Mouse (Mus musculus): Measurements from ENCODE around the gene A930018P22Rik. TPM values are rescaled to one million over a fixed set of nuclear protein-coding genes. Genes with fewer than 3 reads are reported as not detected.

A930018P22Rik gene
- polyA plus RNA-seq, 1 experiment from 2014 or later, result 0.29 TPM

GRCm38 (mm10) chr2:104165631-104166030, 43.1 kb downstream of the A930018P22Rik start:
- 81% methylated on average over 2 of the region's 2 CpGs for WGBS
- Histone ChIP-seq H3K9me3 (replicated peaks; ENCODE audit: low read length) (no peaks in the 10 kb centered on the region), H3K9ac (ENCODE audit: low read depth, low read length) (no peak overlapping the region), H3K4me2 (ENCODE audit: low read length) (no peak overlapping the region), H3K4me1 (replicated peaks; ENCODE audit: insufficient read depth, low read length) (0 out of 2 replicates have a peak, but pooled peaks cover 9% of the 10 kb centered on the region), H3K27ac (no peak overlapping the region), H3K4me3 (replicated peaks; ENCODE audit: low read depth, low read length) (no peak overlapping the region), H3K36me3 (ENCODE audit: insufficient read depth, low read length) (no peaks in the 10 kb centered on the region), H3K27me3 (ENCODE audit: insufficient read depth, low read length) (no peaks in the 10 kb centered on the region)
- ATAC-seq (replicated peaks; ENCODE audit: low FRiP score, low read depth) (no peak), DNase-seq (ENCODE audit: low spot score) (no peak)
- TF ChIP-seq CTCF (IDR thresholded peaks at IDR 0.05; ENCODE audit: low read depth), result no peak

- 96% methylated on average over 23 of the region's 23 CpGs for WGBS
- TF ChIP-seq CTCF (IDR thresholded peaks at IDR 0.05; ENCODE audit: low read depth), result no peak
- DNase-seq (ENCODE audit: low spot score) (no peak), ATAC-seq (replicated peaks; ENCODE audit: low FRiP score, low read depth) (no peak)
- Histone ChIP-seq H3K36me3 (ENCODE audit: insufficient read depth, low read length) (no peaks in the 10 kb centered on the region), H3K9me3 (replicated peaks; ENCODE audit: low read length) (no peaks in the 10 kb centered on the region), H3K27ac (no peak overlapping the region), H3K9ac (ENCODE audit: low read depth, low read length) (no peak overlapping the region), H3K4me1 (replicated peaks; ENCODE audit: insufficient read depth, low read length) (0 out of 2 replicates have a peak, but pooled peaks cover 9% of the 10 kb centered on the region), H3K4me2 (ENCODE audit: low read length) (no peak overlapping the region), H3K4me3 (replicated peaks; ENCODE audit: low read depth, low read length) (no peak overlapping the region), H3K27me3 (ENCODE audit: insufficient read depth, low read length) (no peaks in the 10 kb centered on the region)
Measured at GRCm38 (mm10) chr2:104167765-104168164, 45.2 kb downstream of the A930018P22Rik start.

- no peak for TF ChIP-seq CTCF (IDR thresholded peaks at IDR 0.05; ENCODE audit: low read depth)
- H3K4me3 ChIP-seq (replicated peaks; ENCODE audit: low read depth, low read length), result no peak overlapping the region
- DNase-seq (ENCODE audit: low spot score), result no peak
- 86% methylated on average over 17 of the region's 17 CpGs for WGBS
- H3K9me3 ChIP-seq (replicated peaks; ENCODE audit: low read length), result no peaks in the 10 kb centered on the region
- 0 out of 2 replicates have a peak, but pooled peaks cover 5% of the 10 kb centered on the region for H3K4me1 ChIP-seq (replicated peaks; ENCODE audit: insufficient read depth, low read length)
- ATAC-seq (replicated peaks; ENCODE audit: low FRiP score, low read depth), result no peak
- H3K27me3 ChIP-seq (ENCODE audit: insufficient read depth, low read length), result no peaks in the 10 kb centered on the region
- H3K4me2 ChIP-seq (ENCODE audit: low read length), result no peak overlapping the region
- H3K27ac ChIP-seq, result no peak overlapping the region
- no peaks in the 10 kb centered on the region for H3K36me3 ChIP-seq (ENCODE audit: insufficient read depth, low read length)
- no peak overlapping the region for H3K9ac ChIP-seq (ENCODE audit: low read depth, low read length)
Measured at GRCm38 (mm10) chr2:104168186-104168896, 45.8 kb downstream of the A930018P22Rik start.

- Histone ChIP-seq H3K27me3 (ENCODE audit: insufficient read depth, low read length) (no peaks in the 10 kb centered on the region), H3K27ac (no peak overlapping the region), H3K4me2 (ENCODE audit: low read length) (no peak overlapping the region), H3K4me1 (replicated peaks; ENCODE audit: insufficient read depth, low read length) (no peaks in the 10 kb centered on the region), H3K9ac (ENCODE audit: low read depth, low read length) (no peak overlapping the region), H3K9me3 (replicated peaks; ENCODE audit: low read length) (no peaks in the 10 kb centered on the region), H3K4me3 (replicated peaks; ENCODE audit: low read depth, low read length) (no peak overlapping the region), H3K36me3 (ENCODE audit: insufficient read depth, low read length) (no peaks in the 10 kb centered on the region)
- no peak for ATAC-seq (replicated peaks; ENCODE audit: low FRiP score, low read depth)
- 55% methylated on average over 11 of the region's 11 CpGs for WGBS
- no peak for TF ChIP-seq CTCF (IDR thresholded peaks at IDR 0.05; ENCODE audit: low read depth)
- DNase-seq (ENCODE audit: low spot score), result no peak
Measured at GRCm38 (mm10) chr2:104172695-104173348, 50.3 kb downstream of the A930018P22Rik start.

- ATAC-seq (replicated peaks; ENCODE audit: low FRiP score, low read depth) (no peak), DNase-seq (ENCODE audit: low spot score) (no peak)
- Histone ChIP-seq H3K9ac (ENCODE audit: low read depth, low read length) (no peak overlapping the region), H3K4me1 (replicated peaks; ENCODE audit: insufficient read depth, low read length) (no peaks in the 10 kb centered on the region), H3K27ac (no peak overlapping the region), H3K4me2 (ENCODE audit: low read length) (no peak overlapping the region), H3K36me3 (ENCODE audit: insufficient read depth, low read length) (no peaks in the 10 kb centered on the region), H3K27me3 (ENCODE audit: insufficient read depth, low read length) (no peaks in the 10 kb centered on the region), H3K9me3 (replicated peaks; ENCODE audit: low read length) (no peaks in the 10 kb centered on the region), H3K4me3 (replicated peaks; ENCODE audit: low read depth, low read length) (no peak overlapping the region)
- TF ChIP-seq CTCF (IDR thresholded peaks at IDR 0.05; ENCODE audit: low read depth), result no peak
- 96% methylated on average over 3 of the region's 3 CpGs for WGBS
Measured at GRCm38 (mm10) chr2:104173431-104173830, 50.9 kb downstream of the A930018P22Rik start.

Other genes with a start within 250 kb of the A930018P22Rik start
- gene Lmo2, start 164.8 kb upstream of the A930018P22Rik start, polyA plus RNA-seq (2015; fragmentation: Nextera tagmentation; extraction: Ambion mirVana), result 34.1 and 43.7 TPM in 2 replicates
- gene Fbxo3, start 95.0 kb upstream of the A930018P22Rik start, polyA plus RNA-seq (2015; fragmentation: Nextera tagmentation; extraction: Ambion mirVana), result 49.0 and 51.5 TPM in 2 replicates
- 1.3 and 1.4 TPM in 2 replicates for gene 4931422A03Rik, start 94.4 kb upstream of the A930018P22Rik start, polyA plus RNA-seq (2015; fragmentation: Nextera tagmentation; extraction: Ambion mirVana)
- gene Gm10912, start 56.9 kb upstream of the A930018P22Rik start, polyA plus RNA-seq (2015; fragmentation: Nextera tagmentation; extraction: Ambion mirVana), result not detected in 2 replicates
- gene Gm10799, start 54.2 kb upstream of the A930018P22Rik start, polyA plus RNA-seq (2015; fragmentation: Nextera tagmentation; extraction: Ambion mirVana), result not detected in 2 replicates
- 10.7 and 11.6 TPM in 2 replicates for gene Cd59b, start 52.9 kb upstream of the A930018P22Rik start, polyA plus RNA-seq (2015; fragmentation: Nextera tagmentation; extraction: Ambion mirVana)
- 67.0 and 70.8 TPM in 2 replicates for gene Cd59a, start 27.0 kb upstream of the A930018P22Rik start, polyA plus RNA-seq (2015; fragmentation: Nextera tagmentation; extraction: Ambion mirVana)